Mouse (Mus musculus): ENCODE results near the gene Dbi. TPM values are rescaled to one million over a fixed set of nuclear protein-coding genes. Genes with fewer than 3 reads are reported as not detected.
A peak's percentile ranks its signal among the peaks of the same experiment; 100 is the strongest.

Gene Dbi
- total and polyA plus RNA-seq, 3 experiments: 149 to 164 TPM; not detected in 1

GRCm38 (mm10) chr1:120121930-120122530, 1.2 kb upstream of the Dbi start:
- H3K27ac ChIP-seq (ENCODE audit: control insufficient read depth, low read depth, low read length): peak overlapping the region; percentile 93
- peak overlapping the region; percentile 81 to 84 for H3K4me3 ChIP-seq (ENCODE audit: control insufficient read depth in 1 of 2, insufficient read depth in 1 of 2, low read depth in 2 of 2, low read length in 2 of 2)
- peak; percentile 76 for DNase-seq (ENCODE audit: low read depth, low spot score)
- TF ChIP-seq ETS1 (IDR thresholded peaks at IDR 0.05; ENCODE audit: low read depth, low read length) (no peak), RCOR1 (IDR thresholded peaks at IDR 0.05; ENCODE audit: low read depth, low read length) (no peak), TBP (IDR thresholded peaks at IDR 0.05; ENCODE audit: low read depth, low read length) (no peak), POLR2AphosphoS5 (IDR thresholded peaks at IDR 0.05; ENCODE audit: borderline replicate concordance, low read depth, low read length) (no peak), ZC3H11A (IDR thresholded peaks at IDR 0.05; ENCODE audit: low read depth, low read length) (no peak), CHD2 (IDR thresholded peaks at IDR 0.05; ENCODE audit: low read length) (no peak), HCFC1 (IDR thresholded peaks at IDR 0.05; ENCODE audit: low read depth, low read length) (no peak), MAFK (IDR thresholded peaks at IDR 0.05; ENCODE audit: borderline replicate concordance, low read depth, low read length) (no peak), USF2 (IDR thresholded peaks at IDR 0.05; ENCODE audit: borderline replicate concordance in 1 of 2, insufficient read depth in 1 of 2, low read depth in 1 of 2, low read length in 2 of 2) (no peak), MXI1 (IDR thresholded peaks at IDR 0.05; ENCODE audit: low read depth, low read length) (peak; percentile 61; the same call in 1 of the 2 replicates), ZMIZ1 (IDR thresholded peaks at IDR 0.05; ENCODE audit: low read depth, low read length) (no peak), GABPA (IDR thresholded peaks at IDR 0.05; ENCODE audit: low read depth, low read length) (no peak), MEF2A (IDR thresholded peaks at IDR 0.05; ENCODE audit: extremely low read depth, insufficient replicate concordance, low read depth, low read length, poor library complexity, severe bottlenecking) (no peak), MAX (IDR thresholded peaks at IDR 0.05; ENCODE audit: low read length) (no peak), USF1 (IDR thresholded peaks at IDR 0.05; ENCODE audit: low read depth, low read length) (no peak), RAD21 (IDR thresholded peaks at IDR 0.05; ENCODE audit: low read depth, low read length) (no peak), ZNF384 (IDR thresholded peaks at IDR 0.05; ENCODE audit: low read depth, low read length) (peak; percentile 87), POLR2A (IDR thresholded peaks at IDR 0.05; ENCODE audit: control insufficient read depth in 1 of 2, insufficient read depth in 1 of 2, low read depth in 1 of 2, low read length in 2 of 2, poor library complexity in 1 of 2) (0 out of 4 replicates have a peak, but pooled peaks of 1 of the 2 experiments have one; percentile 32), E2F4 (IDR thresholded peaks at IDR 0.05; ENCODE audit: borderline replicate concordance, low read depth, low read length) (no peak), MYB (IDR thresholded peaks at IDR 0.05; ENCODE audit: low read depth, low read length) (no peak), CHD1 (IDR thresholded peaks at IDR 0.05; ENCODE audit: low read depth, low read length) (no peak)
- peaks cover 2 to 38% of the 10 kb centered on the region in 2 experiments; a peak in 2 of 4 replicates for H3K4me1 ChIP-seq (ENCODE audit: control insufficient read depth in 1 of 2, insufficient read depth in 2 of 2, low read length in 2 of 2)
- no peaks in the 10 kb centered on the region for H3K9me3 ChIP-seq (replicated peaks; ENCODE audit: insufficient read depth, low read length)
- no peaks in the 10 kb centered on the region for H3K27me3 ChIP-seq (ENCODE audit: control insufficient read depth in 1 of 2, insufficient read depth in 2 of 2, low read length in 2 of 2)
- peaks cover 5% of the 10 kb centered on the region for H3K79me2 ChIP-seq (ENCODE audit: control insufficient read depth, insufficient read depth, low read length, poor library complexity)
- peaks cover 0 to 23% of the 10 kb centered on the region in 2 experiments; a peak in 2 of 4 replicates for H3K36me3 ChIP-seq (ENCODE audit: control insufficient read depth in 1 of 2, insufficient read depth in 2 of 2, low read length in 2 of 2)
- H3K9ac ChIP-seq (ENCODE audit: control insufficient read depth, low read depth, low read length, poor library complexity, severe bottlenecking): peak overlapping the region; percentile 88
